Mouse (Mus musculus) bone marrow macrophage, adult 2 months (primary cell): Measurements from ENCODE around the gene Mettl8. TPM values are rescaled to one million over a fixed set of nuclear protein-coding genes. Genes with fewer than 3 reads are reported as not detected.

Source experiments
- H3K27ac ChIP-seq: 2 replicates; pipeline ENCODE4 v1.5.1; 2012; ENCODE audit warnings: low read depth, low read length; ENCODE audit not compliant: insufficient read depth
- H3K4me1 ChIP-seq: 2 replicates; pipeline ENCODE4 v1.6.1; 2012; ENCODE audit warnings: low read length; ENCODE audit not compliant: control insufficient read depth, insufficient read depth
- H3K4me3 ChIP-seq: 2 replicates; pipeline ENCODE4 v1.5.1; 2012; ENCODE audit warnings: mild to moderate bottlenecking, low read length, moderate library complexity; ENCODE audit not compliant: insufficient read depth
- CTCF ChIP-seq: IDR thresholded peaks from 2 replicates; pipeline ENCODE4 v1.5.1; 2012; ENCODE audit warnings: low read depth, mild to moderate bottlenecking, low read length, moderate library complexity
- POLR2A ChIP-seq: IDR thresholded peaks from 2 replicates; pipeline ENCODE4 v1.6.1; 2012; ENCODE audit warnings: mild to moderate bottlenecking, low read depth, low read length, borderline replicate concordance
- polyA plus RNA-seq: library from polyadenylated mRNA; stranded (reverse); fragments of >200 nt; gene quantifications from 2 replicates; pipeline ENCODE4 v1.2.4, GENCODE M21; 2012; ENCODE audit not compliant: missing spikeins, insufficient read depth, insufficient read length

Gene Mettl8
- polyA plus RNA-seq, 1 experiment = 12.8 TPM

GRCm38 (mm10) chr2:71037447-71037846, 17.9 kb downstream of the Mettl8 start:
- H3K4me3 ChIP-seq = no peak overlapping the region
- TF ChIP-seq CTCF = no peak
- no peak for TF ChIP-seq POLR2A
- H3K27ac ChIP-seq = peak overlapping the region; percentile 41
- peaks cover 20% of the 10 kb centered on the region for H3K4me1 ChIP-seq

DNA sequence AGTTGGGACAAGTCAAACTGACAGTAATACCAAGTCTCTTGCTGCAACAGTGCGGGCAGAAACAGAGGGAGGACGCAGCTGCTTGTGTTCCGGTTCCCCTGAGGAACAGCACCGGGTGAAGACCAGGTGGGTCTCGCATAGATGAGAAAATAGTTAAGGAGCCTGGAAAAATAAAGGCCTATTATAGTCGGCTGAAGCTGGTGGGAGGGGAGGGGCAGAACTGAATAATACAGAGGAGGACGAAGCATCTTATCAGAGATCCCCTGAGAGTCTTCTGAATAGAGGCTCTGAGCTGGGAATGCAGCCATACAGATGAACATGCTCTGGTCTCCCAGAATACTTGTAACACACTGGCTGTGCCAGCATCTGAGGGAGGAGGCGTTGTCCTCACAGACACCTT, 21.4 kb downstream of the Mettl8 start:
- Histone ChIP-seq H3K4me3 (no peak overlapping the region), H3K27ac (no peak overlapping the region), H3K4me1 (peaks cover 22% of the 10 kb centered on the region)
- TF ChIP-seq POLR2A = no peak
- no peak for TF ChIP-seq CTCF

DNA sequence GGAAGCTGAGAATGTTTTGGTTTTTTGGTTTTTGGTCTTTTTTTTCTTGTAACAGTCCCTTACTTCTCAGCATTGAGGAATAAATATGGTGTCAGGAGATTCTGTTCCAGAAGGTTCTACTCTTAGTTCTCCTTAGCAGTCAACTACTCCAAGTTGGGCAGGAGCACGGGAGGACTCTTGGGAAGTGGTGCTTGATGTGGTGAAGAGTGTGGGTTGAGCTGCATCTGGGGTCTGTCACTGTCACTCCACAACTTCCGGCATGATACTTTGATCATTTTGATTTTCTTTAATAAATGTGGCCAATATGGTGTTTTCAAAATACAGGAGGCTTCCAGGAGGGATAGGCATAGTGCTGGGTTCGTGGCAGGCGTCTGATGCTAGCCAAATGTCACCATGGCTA, 22.4 kb downstream of the Mettl8 start:
- TF ChIP-seq POLR2A (no peak), CTCF (no peak)
- H3K4me1 ChIP-seq = peaks cover 21% of the 10 kb centered on the region
- no peak overlapping the region for H3K4me3 ChIP-seq

GRCm38 (mm10) chr2:71031973-71032794, 23.2 kb downstream of the Mettl8 start:
- TF ChIP-seq CTCF = no peak
- no peak for TF ChIP-seq POLR2A
- peaks cover 16% of the 10 kb centered on the region for H3K4me1 ChIP-seq

More for the DNA sequence above, 22.4 kb downstream of the Mettl8 start:
- no peak overlapping the region for H3K27ac ChIP-seq

DNA sequence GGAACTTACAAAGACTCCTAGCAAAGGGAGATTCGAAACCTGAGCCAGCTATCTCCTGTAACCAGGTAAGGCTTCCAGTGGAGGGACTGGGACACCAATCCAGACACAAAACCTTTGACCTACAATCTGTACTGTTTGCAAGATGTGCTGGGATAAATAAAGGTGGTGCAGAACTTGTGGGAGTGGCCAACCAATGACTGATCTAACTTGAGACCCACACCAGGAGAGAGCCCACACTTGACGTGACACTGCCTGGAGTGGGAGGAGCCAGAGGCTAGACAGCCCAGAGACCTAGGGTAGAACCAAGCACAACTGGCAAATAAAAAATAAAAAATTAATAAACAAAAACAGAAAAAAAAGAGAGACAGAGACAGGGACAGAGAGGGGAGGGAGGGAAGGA, 24.7 kb downstream of the Mettl8 start:
- TF ChIP-seq CTCF (no peak), POLR2A (no peak)
- Histone ChIP-seq H3K4me1 (peaks cover 24% of the 10 kb centered on the region), H3K4me3 (no peak overlapping the region), H3K27ac (no peak overlapping the region)

More at GRCm38 (mm10) chr2:71031973-71032794, 23.2 kb downstream of the Mettl8 start:
- Histone ChIP-seq H3K4me3 (no peak overlapping the region), H3K27ac (no peak overlapping the region)

DNA sequence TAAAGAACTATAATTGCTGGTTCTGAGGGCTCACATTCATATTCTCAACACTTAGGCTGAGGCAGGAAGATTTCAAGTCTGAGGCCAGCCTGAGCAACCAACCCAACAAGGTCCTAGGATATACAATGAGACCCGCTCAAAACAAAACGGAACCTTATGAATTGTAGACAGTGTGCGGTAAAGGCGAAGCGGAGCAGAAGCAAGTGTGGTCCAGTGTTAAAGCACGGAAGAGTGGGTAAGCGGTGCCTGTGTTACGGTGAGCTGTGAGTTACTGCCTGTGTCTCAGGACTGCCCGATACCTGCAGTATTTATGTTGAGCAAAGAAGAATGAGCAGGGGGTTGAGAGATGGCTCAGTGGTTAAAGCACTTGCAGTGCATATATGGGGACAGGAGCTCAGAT, 27.8 kb downstream of the Mettl8 start:
- no peak for TF ChIP-seq POLR2A
- no peak for TF ChIP-seq CTCF
- H3K4me3 ChIP-seq = no peak overlapping the region
- H3K27ac ChIP-seq = no peak overlapping the region
- H3K4me1 ChIP-seq = peaks cover 29% of the 10 kb centered on the region

- H3K4me3 ChIP-seq = no peak overlapping the region
- H3K27ac ChIP-seq = peak overlapping the region; percentile 53; the same call in 1 of the 2 replicates
- peaks cover 20% of the 10 kb centered on the region for H3K4me1 ChIP-seq
- TF ChIP-seq CTCF (no peak), POLR2A (no peak)
These were observed 28.6 kb downstream of the Mettl8 start for GRCm38 (mm10) chr2:71026787-71027186.

DNA sequence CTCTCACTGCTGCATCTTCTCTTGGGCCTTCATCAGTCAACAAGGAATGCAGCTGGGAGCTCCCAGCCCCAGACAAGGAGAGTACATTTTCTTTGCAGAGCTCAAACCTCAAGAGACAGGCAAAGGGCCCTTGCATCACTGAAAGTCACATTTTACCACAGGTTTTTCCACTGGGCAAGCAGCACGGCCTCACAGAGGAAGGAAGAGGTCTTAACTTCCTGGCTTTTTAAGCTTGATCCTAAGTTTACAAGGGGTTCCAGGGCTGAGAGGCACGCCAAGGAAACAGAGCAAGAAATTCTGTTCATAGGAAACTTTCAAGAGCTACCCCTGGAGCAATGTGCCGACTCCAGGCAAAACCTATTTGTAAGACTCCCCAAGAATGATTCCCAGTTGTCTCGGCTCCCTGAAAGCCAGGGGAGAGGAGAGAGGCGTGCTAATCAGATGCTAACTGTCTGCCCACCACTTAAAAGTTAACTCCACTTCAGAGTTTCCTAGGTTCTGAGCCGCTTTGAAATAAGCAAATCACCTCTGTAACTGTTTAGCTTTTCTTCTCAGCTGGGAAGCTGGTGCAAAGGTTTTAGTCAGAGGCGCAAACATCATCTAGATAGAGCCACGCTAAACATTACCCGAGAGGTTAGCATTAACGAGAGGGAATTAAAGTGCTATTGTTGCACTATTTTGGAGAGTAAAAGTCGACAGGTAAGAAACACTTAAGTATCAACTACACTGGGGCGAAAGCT, 29.6 kb downstream of the Mettl8 start:
- Histone ChIP-seq H3K4me3 (no peak overlapping the region), H3K27ac (peak overlapping the region; percentile 1; the same call in 1 of the 2 replicates), H3K4me1 (peaks cover 20% of the 10 kb centered on the region)
- TF ChIP-seq POLR2A (no peak), CTCF (no peak)

DNA sequence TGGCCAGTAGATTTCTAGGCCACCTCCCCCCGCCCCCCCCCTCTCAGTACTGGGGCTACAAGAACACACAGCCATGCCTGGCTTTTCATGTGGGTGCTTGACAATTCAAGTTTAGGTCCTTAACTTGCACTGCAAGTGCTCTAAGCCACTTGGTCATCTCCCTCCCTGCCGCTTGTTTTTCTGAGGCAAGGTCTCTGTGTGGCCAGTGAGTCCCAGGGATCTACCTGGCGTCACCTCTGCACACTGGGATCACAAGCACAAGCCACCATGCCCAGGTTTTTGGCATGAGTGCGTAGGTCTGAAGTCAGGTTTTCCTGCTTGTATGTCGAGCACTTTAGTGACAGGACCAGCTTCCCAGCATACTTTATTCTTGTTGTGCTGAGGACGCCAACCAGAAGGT, 31.4 kb downstream of the Mettl8 start:
- TF ChIP-seq CTCF (no peak), POLR2A (no peak)
- Histone ChIP-seq H3K4me3 (no peak overlapping the region), H3K4me1 (peaks cover 29% of the 10 kb centered on the region), H3K27ac (no peak overlapping the region)

GRCm38 (mm10) chr2:71022991-71023390, 32.4 kb downstream of the Mettl8 start:
- Histone ChIP-seq H3K4me1 (peaks cover 30% of the 10 kb centered on the region), H3K27ac (no peak overlapping the region), H3K4me3 (no peak overlapping the region)
- TF ChIP-seq POLR2A (no peak), CTCF (no peak)
